Comparison of ENCODE assay signal across 8 mouse cellular contexts in the genomic region with DNA sequence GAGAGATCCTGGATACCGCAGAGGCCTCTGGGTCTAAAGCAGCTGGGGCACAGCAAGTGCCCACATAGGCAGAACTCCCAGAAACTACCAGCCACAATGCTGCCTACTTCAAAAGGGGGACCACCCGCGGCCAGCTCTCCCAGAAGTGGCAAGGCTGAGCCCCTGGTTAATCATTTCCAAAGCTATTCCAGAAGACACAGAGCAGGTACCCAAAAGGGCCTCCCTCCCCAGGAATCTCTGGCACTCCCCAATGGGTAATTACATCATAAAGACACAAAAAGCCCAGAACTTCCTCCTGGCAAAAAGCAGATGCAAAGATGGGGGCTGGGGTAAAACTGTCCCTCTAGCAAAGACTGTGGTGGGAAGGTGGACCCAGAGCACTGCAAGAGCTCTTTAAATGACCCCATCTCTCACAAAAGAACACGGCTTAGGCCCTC. TPM values are rescaled to one million over a fixed set of nuclear protein-coding genes. Genes with fewer than 3 reads are reported as not detected.
DNase-seq lines count a peak whose midpoint lies in the region; ATAC-seq and TF ChIP-seq lines count a peak whose summit lies in the region.

No protein-coding gene starts in this region.

- H3K9ac ChIP-seq in embryonic facial prominence, embryonic 14.5 days (ENCODE audit: low read depth, low read length), result peak overlapping the region; percentile 63
- H3K9ac ChIP-seq in intestine, embryonic 16.5 days (ENCODE audit: low read depth, low read length), result peak overlapping the region; percentile 70
- peak overlapping the region; percentile 56 for H3K9ac ChIP-seq in liver, postnatal 0 days (replicated peaks)
- peak overlapping the region; percentile 30; the same call in 1 of the 2 replicates for H3K9ac ChIP-seq in stomach, embryonic 14.5 days (replicated peaks; ENCODE audit: low read depth, low read length)

- H3K4me2 ChIP-seq in embryonic facial prominence, embryonic 14.5 days (ENCODE audit: low read depth, low read length), result peak overlapping the region; percentile 41
- H3K4me2 ChIP-seq in intestine, embryonic 16.5 days (ENCODE audit: low read depth, low read length), result peak overlapping the region; percentile 51
- peak overlapping the region; percentile 58 for H3K4me2 ChIP-seq in liver, postnatal 0 days (ENCODE audit: low read depth, low read length)
- peak overlapping the region; percentile 33 for H3K4me2 ChIP-seq in stomach, embryonic 14.5 days (replicated peaks; ENCODE audit: low read depth, low read length)

- H3K4me1 ChIP-seq in embryonic facial prominence, embryonic 14.5 days (ENCODE audit: control insufficient read depth, insufficient read depth, low read length), result peaks cover 55% of the 10 kb centered on the region
- peaks cover 82% of the 10 kb centered on the region for H3K4me1 ChIP-seq in intestine, embryonic 16.5 days (ENCODE audit: control insufficient read depth, insufficient read depth, low read length)
- H3K4me1 ChIP-seq in liver, postnatal 0 days (ENCODE audit: insufficient read depth), result peaks cover 68% of the 10 kb centered on the region
- H3K4me1 ChIP-seq in stomach, embryonic 14.5 days (ENCODE audit: control insufficient read depth, insufficient read depth, low read length), result peaks cover 58% of the 10 kb centered on the region

- no peak for TF ChIP-seq EP300 in liver, postnatal 0 days (IDR thresholded peaks at IDR 0.05; ENCODE audit: low read depth)

- H3K27ac ChIP-seq in embryonic facial prominence, embryonic 14.5 days (replicated peaks; ENCODE audit: low read depth, low read length), result peak overlapping the region; percentile 90
- peak overlapping the region; percentile 99 for H3K27ac ChIP-seq in intestine, embryonic 16.5 days (ENCODE audit: low read length)
- H3K27ac ChIP-seq in liver, postnatal 0 days (ENCODE audit: low read depth), result peak overlapping the region; percentile 96
- H3K27ac ChIP-seq in stomach, embryonic 14.5 days (ENCODE audit: low read length), result peak overlapping the region; percentile 99

- H3K27me3 ChIP-seq in embryonic facial prominence, embryonic 14.5 days (replicated peaks; ENCODE audit: control insufficient read depth, insufficient read depth, low read length), result no peaks in the 10 kb centered on the region
- H3K27me3 ChIP-seq in intestine, embryonic 16.5 days (replicated peaks; ENCODE audit: control insufficient read depth, insufficient read depth, low read length), result no peaks in the 10 kb centered on the region
- no peaks in the 10 kb centered on the region for H3K27me3 ChIP-seq in liver, postnatal 0 days (ENCODE audit: insufficient read depth, low read length)
- no peaks in the 10 kb centered on the region for H3K27me3 ChIP-seq in stomach, embryonic 14.5 days (ENCODE audit: control insufficient read depth, insufficient read depth, low read length)

- ATAC-seq in embryonic facial prominence, embryonic 14.5 days (ENCODE audit: low read depth), result 0 out of 2 replicates have a peak, but pooled peaks have one; percentile 5
- peak; percentile 73 for ATAC-seq in intestine, embryonic 16.5 days
- peak; percentile 18; the same call in 1 of the 2 replicates for ATAC-seq in liver, postnatal 0 days
- ATAC-seq in stomach, embryonic 14.5 days (ENCODE audit: insufficient number of reproducible peaks, insufficient read depth, low FRiP score, low read depth), result peak; percentile 62
- ATAC-seq in CD4-positive, CD25-positive, alpha-beta regulatory T cell, adult 4 months, result no peak

- no peaks in the 10 kb centered on the region for H3K9me3 ChIP-seq in embryonic facial prominence, embryonic 14.5 days (ENCODE audit: control insufficient read depth, low read length)
- H3K9me3 ChIP-seq in intestine, embryonic 16.5 days (ENCODE audit: control insufficient read depth, low read length), result no peaks in the 10 kb centered on the region
- no peaks in the 10 kb centered on the region for H3K9me3 ChIP-seq in liver, postnatal 0 days (ENCODE audit: low read length)
- H3K9me3 ChIP-seq in stomach, embryonic 14.5 days (ENCODE audit: control insufficient read depth, low read depth, low read length), result no peaks in the 10 kb centered on the region

- no peak overlapping the region for H3K4me3 ChIP-seq in embryonic facial prominence, embryonic 14.5 days (ENCODE audit: low read depth, low read length)
- H3K4me3 ChIP-seq in intestine, embryonic 16.5 days (ENCODE audit: low read length), result peak overlapping the region; percentile 33
- peak overlapping the region; percentile 22; the same call in 1 of the 2 replicates for H3K4me3 ChIP-seq in liver, postnatal 0 days (ENCODE audit: low read depth, low read length)
- H3K4me3 ChIP-seq in stomach, embryonic 14.5 days (ENCODE audit: low read depth, low read length), result peak overlapping the region; percentile 12; the same call in 1 of the 2 replicates

- H3K36me3 ChIP-seq in embryonic facial prominence, embryonic 14.5 days (ENCODE audit: control insufficient read depth, insufficient read depth, low read length), result peaks cover 5% of the 10 kb centered on the region; the same call in 1 of the 2 replicates
- peaks cover 5% of the 10 kb centered on the region; the same call in 1 of the 2 replicates for H3K36me3 ChIP-seq in intestine, embryonic 16.5 days (ENCODE audit: control insufficient read depth, insufficient read depth, low read length)
- H3K36me3 ChIP-seq in liver, postnatal 0 days (replicated peaks; ENCODE audit: insufficient read depth, low read length), result peaks cover 8% of the 10 kb centered on the region
- H3K36me3 ChIP-seq in stomach, embryonic 14.5 days (ENCODE audit: control insufficient read depth, insufficient read depth, low read length), result peaks cover 7% of the 10 kb centered on the region

- 15% methylated on average over 4 of the region's 4 CpGs for WGBS in embryonic facial prominence, embryonic 14.5 days
- WGBS in intestine, embryonic 16.5 days, result 7% methylated on average over 4 of the region's 4 CpGs
- WGBS in liver, postnatal 0 days (ENCODE audit: insufficient replicate concordance), result 33% methylated on average over 4 of the region's 4 CpGs
- 11% methylated on average over 4 of the region's 4 CpGs for WGBS in stomach, embryonic 14.5 days

- no peak for TF ChIP-seq CTCF in liver, postnatal 0 days (IDR thresholded peaks at IDR 0.05; ENCODE audit: low read depth)

- DNase-seq in layer of hippocampus, postnatal 10 days (ENCODE audit: low spot score in 2 of 2), result peak; percentile 38 to 49
- DNase-seq in layer of hippocampus, postnatal 14 days (ENCODE audit: low spot score in 2 of 2), result no peak
- DNase-seq in embryonic facial prominence, embryonic 14.5 days (ENCODE audit: low spot score), result peak; percentile 80
- DNase-seq in liver, postnatal 0 days, result peak; percentile 40
- no peak for DNase-seq in gastrocnemius, adult 8-10 months (ENCODE audit: low spot score in 2 of 2)

RNA-seq across cellular contexts. Expression of gene Zmynd8, which starts 41.4 kb away (rescaled TPM):
- total RNA-seq in layer of hippocampus, postnatal 10 days (2021), result 100 to 1,000 TPM; 112 to 116 TPM
- total RNA-seq in layer of hippocampus, postnatal 14 days (2021), result 100 to 1,000 TPM; 138 to 143 TPM
- polyA plus RNA-seq in embryonic facial prominence, embryonic 14.5 days (2014; fragmentation: Nextera tagmentation; extraction: Ambion mirVana), result 28.6 and 32.7 TPM in 2 replicates
- 57.3 and 61.6 TPM in 2 replicates for polyA plus RNA-seq in intestine, embryonic 16.5 days (2015; fragmentation: Nextera tagmentation; extraction: Ambion mirVana)
- polyA plus RNA-seq in liver, postnatal 0 days (2015; fragmentation: Nextera tagmentation; extraction: Ambion mirVana), result 16.9 and 21.9 TPM in 2 replicates
- 53.1 and 57.6 TPM in 2 replicates for polyA plus RNA-seq in stomach, embryonic 14.5 days (2014; fragmentation: Nextera tagmentation; extraction: Ambion mirVana)
- 10 to 100 TPM; 11.4 to 14.4 (median 13.5) TPM for total RNA-seq in gastrocnemius, adult 8-10 months (2022)
- 10 to 100 TPM; 66.6 to 75.4 TPM for polyA plus RNA-seq in CD4-positive, CD25-positive, alpha-beta regulatory T cell, adult 4 months (2017; shearing (Covaris generic))

Comparison
In these comparisons a context has a peak if more than half of its experiments do, and no peak if none do; other contexts are left out.
1. DNase-seq: peak in layer of hippocampus, postnatal 10 days (2 of 2), embryonic facial prominence, embryonic 14.5 days (single experiment) and liver, postnatal 0 days (single experiment); none in layer of hippocampus, postnatal 14 days (0 of 2) and gastrocnemius, adult 8-10 months (0 of 2).
2. Peak in every context shown above with its lines, with median percentiles within 50 percentile points of each other: H3K27ac ChIP-seq, H3K4me2 ChIP-seq and H3K9ac ChIP-seq.